ENCODE assay signal across 27 mouse cellular contexts in the genomic region with DNA sequence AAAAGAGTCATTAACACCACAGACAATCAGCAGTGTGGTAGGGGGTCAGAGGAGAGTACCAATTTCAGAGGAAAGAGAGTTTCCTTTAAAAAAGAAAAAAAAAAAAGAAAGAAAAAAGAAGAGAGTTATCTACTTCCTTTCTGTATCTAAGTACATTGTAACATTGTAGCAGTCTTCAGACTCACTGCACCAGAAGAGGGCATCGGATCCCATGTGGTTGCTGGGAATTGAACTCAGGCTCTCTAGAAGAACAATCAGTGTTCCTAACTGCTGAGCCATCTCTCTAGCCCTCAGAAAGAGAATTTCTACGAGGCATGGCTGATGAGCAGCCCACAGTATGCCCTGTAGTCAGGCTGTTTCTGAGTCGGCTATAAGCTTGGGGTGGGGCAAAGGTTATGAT. TPM values are rescaled to one million over a fixed set of nuclear protein-coding genes. Genes with fewer than 3 reads are reported as not detected.
DNase-seq lines count a peak whose midpoint lies in the region; ATAC-seq and TF ChIP-seq lines count a peak whose summit lies in the region.
"Had no signal": no experiment of that assay in that cellular context is flagged by ENCODE, and none has a peak within 500 bp of the region (broad histone marks: within the 10 kb centered on the region; RNA-seq: fewer than 3 reads in every experiment).

No protein-coding gene starts in this region.

- WGBS in forebrain, postnatal 0 days, result 66% methylated on average over 3 of the region's 3 CpGs
- WGBS in forebrain, embryonic 13.5 days, result 71% methylated on average over 3 of the region's 3 CpGs
- 68% methylated on average over 3 of the region's 3 CpGs for WGBS in kidney, postnatal 0 days

- TF ChIP-seq CTCF in forebrain, postnatal 0 days (IDR thresholded peaks at IDR 0.05; ENCODE audit: low read depth), result 0 out of 2 replicates have a peak, but pooled peaks have one; percentile 2
- peak; percentile 28; the same call in 1 of the 2 replicates for TF ChIP-seq CTCF in kidney, postnatal 0 days (IDR thresholded peaks at IDR 0.05; ENCODE audit: low read depth)
- TF ChIP-seq CTCF in cortical plate, adult 2 months (IDR thresholded peaks at IDR 0.05; ENCODE audit: extremely low read depth, insufficient read depth, low read length), result 0 out of 2 replicates have a peak, but pooled peaks have one; percentile 4

- DNase-seq in forebrain, postnatal 0 days, result no peak
- DNase-seq in kidney, postnatal 0 days (ENCODE audit: low spot score), result no peak
- DNase-seq in kidney, adult 8-10 months, result no peak
- peak; percentile 25 for DNase-seq in 3T3-L1 (ENCODE audit: low read depth, low spot score)
- DNase-seq: adrenal gland, postnatal 10 days; cerebellum, adult 18-20 months; cerebellum, postnatal 10 days; gastrocnemius, postnatal 25 days; heart, adult 18-20 months; heart, postnatal 4 days; kidney, adult 18-20 months; kidney, postnatal 10 days; liver; right cerebral cortex, postnatal 4 days; thymus, postnatal 4 days had no signal

- no peaks in the 10 kb centered on the region for H3K27me3 ChIP-seq in forebrain, postnatal 0 days (ENCODE audit: insufficient read depth, low read length)
- H3K27me3 ChIP-seq in forebrain, embryonic 13.5 days, result no peaks in the 10 kb centered on the region
- no peaks in the 10 kb centered on the region for H3K27me3 ChIP-seq in kidney, postnatal 0 days (ENCODE audit: insufficient read depth, low read length)
- H3K27me3 ChIP-seq: heart, embryonic 12.5 days; hindbrain, embryonic 13.5 days; lung, embryonic 15.5 days; neural tube, embryonic 13.5 days had no signal

- ATAC-seq in forebrain, postnatal 0 days, result no peak
- ATAC-seq in forebrain, embryonic 13.5 days, result no peak
- no peak for ATAC-seq in kidney, postnatal 0 days (replicated peaks; ENCODE audit: low FRiP score, low read depth)
- ATAC-seq in activated CD4-positive, CD25-positive, alpha-beta regulatory T cell, adult 4 months, result no peak
- ATAC-seq: midbrain, embryonic 16.5 days had no signal

- H3K36me3 ChIP-seq in forebrain, postnatal 0 days (ENCODE audit: insufficient read depth), result no peaks in the 10 kb centered on the region
- peaks cover 5% of the 10 kb centered on the region; the same call in 1 of the 2 replicates for H3K36me3 ChIP-seq in forebrain, embryonic 13.5 days (ENCODE audit: poor library complexity, severe bottlenecking)
- peaks cover 8% of the 10 kb centered on the region; the same call in 1 of the 2 replicates for H3K36me3 ChIP-seq in kidney, postnatal 0 days (ENCODE audit: insufficient read depth, low read length)
- H3K36me3 ChIP-seq: liver, embryonic 15.5 days; lung, embryonic 15.5 days had no signal

- no peak for TF ChIP-seq POLR2A in cortical plate, adult 2 months (IDR thresholded peaks at IDR 0.05; ENCODE audit: extremely low read depth, insufficient read depth, low read length)

- H3K4me3 ChIP-seq in forebrain, postnatal 0 days (ENCODE audit: low read depth, low read length), result no peak overlapping the region
- H3K4me3 ChIP-seq in forebrain, embryonic 13.5 days, result no peak overlapping the region
- H3K4me3 ChIP-seq in kidney, postnatal 0 days (replicated peaks; ENCODE audit: low read depth, low read length), result no peak overlapping the region
- H3K4me3 ChIP-seq in cortical plate, adult 2 months (ENCODE audit: insufficient read depth, low read length), result no peak overlapping the region
- H3K4me3 ChIP-seq: erythroblast, embryonic 14.5 days; heart, embryonic 12.5 days; hindbrain, embryonic 13.5 days; liver, embryonic 15.5 days; lung, embryonic 15.5 days; midbrain, embryonic 10.5 days; myocyte; neural tube, embryonic 13.5 days had no signal

- no peak overlapping the region for H3K4me2 ChIP-seq in forebrain, postnatal 0 days (ENCODE audit: low read depth)
- H3K4me2 ChIP-seq in forebrain, embryonic 13.5 days, result no peak overlapping the region
- H3K4me2 ChIP-seq in kidney, postnatal 0 days (ENCODE audit: low read length), result no peak overlapping the region
- H3K4me2 ChIP-seq: heart, embryonic 12.5 days; hindbrain, embryonic 13.5 days; liver, embryonic 15.5 days; lung, embryonic 15.5 days; neural tube, embryonic 13.5 days had no signal

- H3K27ac ChIP-seq in forebrain, postnatal 0 days (ENCODE audit: low read depth, low read length), result no peak overlapping the region
- no peak overlapping the region for H3K27ac ChIP-seq in forebrain, embryonic 13.5 days
- no peak overlapping the region for H3K27ac ChIP-seq in kidney, postnatal 0 days
- H3K27ac ChIP-seq in cortical plate, adult 2 months (ENCODE audit: insufficient read depth, low read length), result no peak overlapping the region
- H3K27ac ChIP-seq: hindbrain, embryonic 13.5 days; liver, embryonic 15.5 days; lung, embryonic 15.5 days; midbrain, embryonic 10.5 days; neural tube, embryonic 13.5 days had no signal

- H3K9me3 ChIP-seq in forebrain, postnatal 0 days (ENCODE audit: low read length), result no peaks in the 10 kb centered on the region
- no peaks in the 10 kb centered on the region for H3K9me3 ChIP-seq in forebrain, embryonic 13.5 days (replicated peaks)
- H3K9me3 ChIP-seq in kidney, postnatal 0 days (replicated peaks; ENCODE audit: low read length), result no peaks in the 10 kb centered on the region
- H3K9me3 ChIP-seq: heart, embryonic 12.5 days; hindbrain, embryonic 13.5 days; liver, embryonic 15.5 days; lung, embryonic 15.5 days; midbrain, embryonic 10.5 days; neural tube, embryonic 13.5 days had no signal

- no peaks in the 10 kb centered on the region for H3K4me1 ChIP-seq in forebrain, postnatal 0 days (ENCODE audit: insufficient read depth)
- no peaks in the 10 kb centered on the region for H3K4me1 ChIP-seq in forebrain, embryonic 13.5 days
- H3K4me1 ChIP-seq in kidney, postnatal 0 days (replicated peaks; ENCODE audit: insufficient read depth, low read length), result no peaks in the 10 kb centered on the region
- H3K4me1 ChIP-seq in cortical plate, adult 2 months (ENCODE audit: control insufficient read depth, insufficient read depth, low read length), result no peaks in the 10 kb centered on the region
- H3K4me1 ChIP-seq: heart, embryonic 12.5 days; hindbrain, embryonic 13.5 days; liver, embryonic 15.5 days; lung, embryonic 15.5 days; midbrain, embryonic 10.5 days; neural tube, embryonic 13.5 days had no signal

- no peak overlapping the region for H3K9ac ChIP-seq in forebrain, postnatal 0 days
- H3K9ac ChIP-seq in forebrain, embryonic 13.5 days, result no peak overlapping the region
- H3K9ac ChIP-seq in kidney, postnatal 0 days (ENCODE audit: low read depth, low read length), result no peak overlapping the region
- H3K9ac ChIP-seq: heart, embryonic 12.5 days; hindbrain, embryonic 13.5 days; liver, embryonic 15.5 days; lung, embryonic 15.5 days; neural tube, embryonic 13.5 days had no signal

RNA-seq across cellular contexts. Expression of a gene that starts 21.4 kb away (rescaled TPM):
- total RNA-seq in forebrain, postnatal 0 days (2014; rRNA removed), result 92.0 and 95.2 TPM in 2 replicates
- polyA plus RNA-seq in forebrain, postnatal 0 days (2015; fragmentation: Nextera tagmentation; extraction: Ambion mirVana), result 28.9 and 31.6 TPM in 2 replicates
- polyA plus RNA-seq in forebrain, embryonic 13.5 days (2015; fragmentation: Nextera tagmentation; extraction: Ambion mirVana), result 16.8 and 18.9 TPM in 2 replicates
- 17.9 and 21.9 TPM in 2 replicates for polyA plus RNA-seq in kidney, postnatal 0 days (2015; fragmentation: Nextera tagmentation; extraction: Ambion mirVana)
- 61.6 and 62.8 TPM in 2 replicates for polyA plus RNA-seq in cortical plate, adult 2 months (2012; rRNA removed)
- polyA plus RNA-seq in activated CD4-positive, CD25-positive, alpha-beta regulatory T cell, adult 4 months (2017; shearing (Covaris generic)), result 10 to 100 TPM in 1 of 2 experiments, 1 to 10 TPM in 1; 5.1 to 11.0 TPM
